Mouse (Mus musculus) liver, embryonic 11.5 days (tissue): ENCODE measurements around the gene Olfr521. TPM values are rescaled to one million over a fixed set of nuclear protein-coding genes. Genes with fewer than 3 reads are reported as not detected.
"Not testable (repeated sequence)": the region's sequence is repeated elsewhere in the genome, so short reads cannot be mapped to it uniquely, and the experiment has no call there.

ENCODE experiments used
- ATAC-seq: fragments of 200-750 bp; cut with Nextera tagmentation; replicated peaks from 2 replicates; pipeline ENCODE4 v1.8.0; 2017; ENCODE audit warnings: moderate number of reproducible peaks, mild to moderate bottlenecking, moderate TSS enrichment, moderate library complexity; ENCODE audit not compliant: low FRiP score
- DNase-seq: peaks from one replicate; pipeline ENCODE4 v3.0.0-alpha.2; 2017; ENCODE audit warnings: low spot score
- H3K27ac ChIP-seq: fragments of 300-500 bp; sonication (generic); 2 replicates; pipeline ENCODE4 v1.5.1; 2014; ENCODE audit warnings: mild to moderate bottlenecking, low read depth, low read length, control low read depth
- H3K27me3 ChIP-seq: fragments of 300-500 bp; sonication (generic); replicated peaks from 2 replicates; pipeline ENCODE4 v1.6.1; 2014; ENCODE audit warnings: low read length, mixed read lengths; ENCODE audit not compliant: control insufficient read depth, insufficient read depth
- H3K36me3 ChIP-seq: fragments of 300-500 bp; sonication (generic); 2 replicates; pipeline ENCODE4 v1.6.1; 2014; ENCODE audit warnings: mild to moderate bottlenecking, low read length, moderate library complexity, mixed read lengths; ENCODE audit not compliant: control insufficient read depth, insufficient read depth
- H3K4me1 ChIP-seq: fragments of 300-500 bp; sonication (generic); replicated peaks from 2 replicates; pipeline ENCODE4 v1.6.1; 2014; ENCODE audit warnings: low read length, mixed read lengths; ENCODE audit not compliant: control insufficient read depth, insufficient read depth
- H3K4me2 ChIP-seq: fragments of 300-500 bp; sonication (generic); 2 replicates; pipeline ENCODE4 v1.6.1; 2014; ENCODE audit warnings: mild to moderate bottlenecking, control low read depth, moderate library complexity
- H3K4me3 ChIP-seq: fragments of 300-500 bp; sonication (generic); 2 replicates; pipeline ENCODE4 v1.5.1; 2014; ENCODE audit warnings: low read depth, low read length, control low read depth
- H3K9ac ChIP-seq: fragments of 300-500 bp; sonication (generic); 2 replicates; pipeline ENCODE4 v1.6.1; 2014; ENCODE audit warnings: low read depth, low read length, control low read depth
- H3K9me3 ChIP-seq: fragments of 300-500 bp; sonication (generic); 2 replicates; pipeline ENCODE4 v1.6.1; 2016; ENCODE audit warnings: low read length, inconsistent platforms, mixed read lengths; ENCODE audit not compliant: control insufficient read depth
- WGBS: fragments of 180-500 bp; shearing (Covaris S2); extraction: QIAGEN DNeasy Blood & Tissue Kit; methylation state at CpG from one replicate; pipeline ENCODE4 v1.1.7; 2014; 5-methylcytosine and 5-hydroxymethylcytosine counted together
- polyA plus RNA-seq: library from polyadenylated mRNA; unstranded; fragments of >200 nt; fragmentation: Nextera tagmentation; extraction: Ambion mirVana; gene quantifications from 2 replicates; pipeline ENCODE4 v1.2.1, GENCODE M21; 2014

Gene Olfr521
- polyA plus RNA-seq = not detected in 2 replicates

DNA sequence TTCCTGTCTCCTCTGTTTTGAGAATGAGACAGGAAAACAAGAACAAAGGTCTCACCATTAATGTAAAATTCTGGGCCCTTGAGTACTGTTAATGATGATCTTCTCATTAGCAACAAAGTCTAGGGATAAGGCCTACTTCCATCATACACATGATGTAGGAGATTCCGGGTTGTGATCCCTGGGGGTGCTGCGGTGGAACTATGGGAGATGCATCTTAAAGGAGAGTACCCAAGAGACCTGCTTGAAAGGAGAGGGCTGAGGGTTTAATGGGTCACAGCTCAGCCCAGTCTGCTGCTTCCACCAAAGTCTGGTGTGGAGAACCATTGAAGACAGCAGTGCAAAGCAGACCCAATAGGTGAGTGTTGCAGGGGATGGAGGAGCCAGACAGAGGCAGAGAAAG lies at the start of gene Olfr521:
Gene Olfr521, plus strand, starts transcription at position 301 of the 400 bp plus-strand sequence.
- no peak for DNase-seq
- H3K27ac ChIP-seq = no peak within 1 kb of the TSS
- no peaks in the 10 kb centered on the region for H3K27me3 ChIP-seq
- no peaks in the 10 kb centered on the region for H3K4me1 ChIP-seq
- H3K9ac ChIP-seq = no peak within 1 kb of the TSS
- H3K9me3 ChIP-seq = peaks cover 7% of the 10 kb centered on the region
- 86% methylated on average over 2 of the region's 2 CpGs for WGBS
- H3K4me3 ChIP-seq = no peak within 1 kb of the TSS
- no peak for ATAC-seq
- H3K36me3 ChIP-seq = no peaks in the 10 kb centered on the region
- no peak within 1 kb of the TSS for H3K4me2 ChIP-seq

GRCm38 (mm10) chr7:99716536-99716935 lies 46.8 kb upstream of the Olfr521 start:
- Histone ChIP-seq H3K4me3 (no peak overlapping the region), H3K9me3 (no peaks in the 10 kb centered on the region), H3K4me2 (no peak overlapping the region), H3K27ac (no peak overlapping the region), H3K4me1 (no peaks in the 10 kb centered on the region), H3K9ac (no peak overlapping the region), H3K36me3 (no peaks in the 10 kb centered on the region), H3K27me3 (no peaks in the 10 kb centered on the region; the same call in 1 of the 2 replicates)
- ATAC-seq = no peak
- no peak for DNase-seq
- WGBS = 83% methylated on average over 2 of the region's 2 CpGs

DNA sequence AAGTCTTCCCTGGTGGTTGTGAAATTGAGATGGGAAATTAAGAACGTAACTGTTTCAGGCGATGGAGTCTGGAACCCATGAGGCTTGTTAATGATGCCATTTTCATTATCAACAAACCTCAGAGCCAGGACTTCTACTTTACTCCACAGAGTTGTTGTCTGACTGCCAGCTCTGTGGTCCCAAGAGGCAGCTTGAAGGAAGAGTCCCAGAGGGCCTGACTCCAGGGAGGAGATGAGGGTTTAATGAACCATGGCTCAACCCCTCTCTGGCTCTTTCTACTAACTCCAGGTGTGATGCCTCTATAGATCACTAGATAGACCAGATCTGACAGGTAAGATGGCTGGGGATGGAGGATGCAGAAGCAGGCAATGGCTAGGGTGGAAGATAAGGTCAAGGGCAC lies 33.3 kb upstream of the Olfr521 start, which contains the start of gene Olfr520:
Gene Olfr520, plus strand, starts transcription at position 301 of the 400 bp plus-strand sequence.
- 89% methylated on average over 2 of the region's 2 CpGs for WGBS
- Histone ChIP-seq H3K9ac (no peak within 1 kb of the TSS), H3K36me3 (no peaks in the 10 kb centered on the region), H3K9me3 (no peaks in the 10 kb centered on the region; the same call in 1 of the 2 replicates), H3K27me3 (no peaks in the 10 kb centered on the region), H3K4me2 (no peak within 1 kb of the TSS), H3K27ac (no peak within 1 kb of the TSS), H3K4me3 (no peak within 1 kb of the TSS), H3K4me1 (no peaks in the 10 kb centered on the region)
- peak; percentile 9 for DNase-seq
- no peak for ATAC-seq

- no peak for ATAC-seq
- 53% methylated on average over 2 of the region's 2 CpGs for WGBS
- Histone ChIP-seq H3K9ac (no peak overlapping the region), H3K4me2 (no peak overlapping the region), H3K9me3 (no peaks in the 10 kb centered on the region), H3K27ac (no peak overlapping the region), H3K36me3 (no peaks in the 10 kb centered on the region), H3K27me3 (no peaks in the 10 kb centered on the region), H3K4me1 (no peaks in the 10 kb centered on the region), H3K4me3 (no peak overlapping the region)
- DNase-seq = no peak
Observed at GRCm38 (mm10) chr7:99734612-99735011, 28.7 kb upstream of the Olfr521 start.

- ATAC-seq, H3K4me3 ChIP-seq, H3K4me2 ChIP-seq, H3K36me3 ChIP-seq, H3K4me1 ChIP-seq, DNase-seq, H3K27ac ChIP-seq, H3K27me3 ChIP-seq, H3K9ac ChIP-seq, H3K9me3 ChIP-seq: not testable (repeated sequence)
- WGBS = 88% methylated on average over 9 of the region's 9 CpGs
Observed at GRCm38 (mm10) chr7:99735491-99735890, 27.8 kb upstream of the Olfr521 start.

DNA sequence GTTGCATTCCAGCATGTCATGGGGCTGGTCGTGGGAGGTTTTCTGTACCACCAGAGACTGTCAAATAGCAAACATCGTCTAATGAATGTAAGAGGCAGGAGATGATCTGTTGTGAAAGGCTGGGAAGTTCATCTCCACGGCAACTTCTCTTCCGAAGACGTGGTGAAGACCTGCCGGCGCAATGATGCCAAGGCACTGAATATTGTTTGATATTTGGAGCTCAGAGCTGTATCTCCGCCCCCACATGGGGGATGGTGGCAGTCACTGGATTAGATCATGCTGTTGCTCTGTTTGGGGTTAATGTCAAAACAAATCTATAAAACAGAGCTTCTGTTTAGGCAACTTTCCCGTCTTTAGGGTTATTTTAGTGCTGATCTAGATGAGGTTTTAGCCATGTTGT lies 24.0 kb upstream of the Olfr521 start:
- DNase-seq (no peak), ATAC-seq (no peak)
- Histone ChIP-seq H3K27me3 (no peaks in the 10 kb centered on the region), H3K4me2 (no peak overlapping the region), H3K4me3 (no peak overlapping the region), H3K27ac (no peak overlapping the region), H3K9me3 (no peaks in the 10 kb centered on the region), H3K36me3 (no peaks in the 10 kb centered on the region), H3K4me1 (no peaks in the 10 kb centered on the region), H3K9ac (no peak overlapping the region)
- WGBS = 67% methylated on average over 9 of the region's 9 CpGs

GRCm38 (mm10) chr7:99781385-99781784 lies 18.1 kb downstream of the Olfr521 start:
- 46% methylated on average over 5 of the region's 5 CpGs for WGBS
- ATAC-seq (no peak), DNase-seq (no peak)
- no peak overlapping the region for H3K4me2 ChIP-seq
- no peak overlapping the region for H3K27ac ChIP-seq
- H3K9me3 ChIP-seq = no peaks in the 10 kb centered on the region
- H3K4me1 ChIP-seq = no peaks in the 10 kb centered on the region
- H3K9ac ChIP-seq = no peak overlapping the region
- no peaks in the 10 kb centered on the region for H3K36me3 ChIP-seq
- no peaks in the 10 kb centered on the region for H3K27me3 ChIP-seq
- no peak overlapping the region for H3K4me3 ChIP-seq

- ATAC-seq (no peak), DNase-seq (no peak)
- no peak overlapping the region for H3K27ac ChIP-seq
- no peak overlapping the region for H3K4me2 ChIP-seq
- no peaks in the 10 kb centered on the region for H3K27me3 ChIP-seq
- no peak overlapping the region for H3K4me3 ChIP-seq
- 50% methylated on average over 2 of the region's 2 CpGs for WGBS
- H3K9ac ChIP-seq = no peak overlapping the region
- H3K36me3 ChIP-seq = no peaks in the 10 kb centered on the region
- H3K4me1 ChIP-seq = no peaks in the 10 kb centered on the region
- H3K9me3 ChIP-seq = no peaks in the 10 kb centered on the region
Observed at GRCm38 (mm10) chr7:99781916-99782315, 18.6 kb downstream of the Olfr521 start.

- no peak for DNase-seq
- WGBS = 85% methylated on average over 7 of the region's 7 CpGs
- ATAC-seq = no peak
Observed at GRCm38 (mm10) chr7:99783421-99783820, 20.1 kb downstream of the Olfr521 start.

More at GRCm38 (mm10) chr7:99783421-99783820, 20.1 kb downstream of the Olfr521 start:
- Histone ChIP-seq H3K27me3 (no peaks in the 10 kb centered on the region), H3K27ac (no peak overlapping the region), H3K4me3 (no peak overlapping the region), H3K4me1 (no peaks in the 10 kb centered on the region), H3K9ac (no peak overlapping the region), H3K4me2 (no peak overlapping the region), H3K36me3 (no peaks in the 10 kb centered on the region), H3K9me3 (no peaks in the 10 kb centered on the region)
